Mouse (Mus musculus) neural tube, embryonic 12.5 days (tissue): ENCODE data around the gene Kctd17. TPM values are rescaled to one million over a fixed set of nuclear protein-coding genes. Genes with fewer than 3 reads are reported as not detected.

Experiments used
- ATAC-seq: fragments of 200-750 bp; cut with Nextera tagmentation; 2 replicates; pipeline ENCODE4 v1.8.0; 2017; ENCODE audit warnings: low read depth, mild to moderate bottlenecking, moderate TSS enrichment, moderate library complexity; ENCODE audit not compliant: low FRiP score
- H3K27ac ChIP-seq: fragments of 300-500 bp; sonication (generic); 2 replicates; pipeline ENCODE4 v1.5.1; 2016
- H3K27me3 ChIP-seq: fragments of 300-500 bp; sonication (generic); replicated peaks from 2 replicates; pipeline ENCODE4 v1.6.1; 2016; ENCODE audit warnings: mild to moderate bottlenecking
- H3K36me3 ChIP-seq: fragments of 300-500 bp; sonication (generic); 2 replicates; pipeline ENCODE4 v1.6.1; 2016; ENCODE audit warnings: mild to moderate bottlenecking
- H3K4me1 ChIP-seq: fragments of 300-500 bp; sonication (generic); 2 replicates; pipeline ENCODE4 v1.6.1; 2016
- H3K4me2 ChIP-seq: fragments of 300-500 bp; sonication (generic); replicated peaks from 2 replicates; pipeline ENCODE4 v1.6.1; 2016; ENCODE audit warnings: mild to moderate bottlenecking
- H3K4me3 ChIP-seq: fragments of 300-500 bp; sonication (generic); 2 replicates; pipeline ENCODE4 v1.5.1; 2016
- H3K9ac ChIP-seq: fragments of 300-500 bp; sonication (generic); 2 replicates; pipeline ENCODE4 v1.6.1; 2016; ENCODE audit warnings: mild to moderate bottlenecking
- H3K9me3 ChIP-seq: fragments of 300-500 bp; sonication (generic); 2 replicates; pipeline ENCODE4 v1.6.1; 2016; ENCODE audit warnings: mild to moderate bottlenecking
- WGBS: fragments of 180-500 bp; shearing (Covaris S2); methylation state at CpG from one replicate; pipeline ENCODE4 v1.1.7; 2016; 5-methylcytosine and 5-hydroxymethylcytosine counted together
- polyA plus RNA-seq: library from polyadenylated mRNA; unstranded; fragments of >200 nt; fragmentation: Nextera tagmentation; extraction: Ambion mirVana; gene quantifications from 2 replicates; pipeline ENCODE4 v1.2.1, GENCODE M21; 2016

Kctd17 gene
- 88.1 and 91.9 TPM in 2 replicates for polyA plus RNA-seq

DNA sequence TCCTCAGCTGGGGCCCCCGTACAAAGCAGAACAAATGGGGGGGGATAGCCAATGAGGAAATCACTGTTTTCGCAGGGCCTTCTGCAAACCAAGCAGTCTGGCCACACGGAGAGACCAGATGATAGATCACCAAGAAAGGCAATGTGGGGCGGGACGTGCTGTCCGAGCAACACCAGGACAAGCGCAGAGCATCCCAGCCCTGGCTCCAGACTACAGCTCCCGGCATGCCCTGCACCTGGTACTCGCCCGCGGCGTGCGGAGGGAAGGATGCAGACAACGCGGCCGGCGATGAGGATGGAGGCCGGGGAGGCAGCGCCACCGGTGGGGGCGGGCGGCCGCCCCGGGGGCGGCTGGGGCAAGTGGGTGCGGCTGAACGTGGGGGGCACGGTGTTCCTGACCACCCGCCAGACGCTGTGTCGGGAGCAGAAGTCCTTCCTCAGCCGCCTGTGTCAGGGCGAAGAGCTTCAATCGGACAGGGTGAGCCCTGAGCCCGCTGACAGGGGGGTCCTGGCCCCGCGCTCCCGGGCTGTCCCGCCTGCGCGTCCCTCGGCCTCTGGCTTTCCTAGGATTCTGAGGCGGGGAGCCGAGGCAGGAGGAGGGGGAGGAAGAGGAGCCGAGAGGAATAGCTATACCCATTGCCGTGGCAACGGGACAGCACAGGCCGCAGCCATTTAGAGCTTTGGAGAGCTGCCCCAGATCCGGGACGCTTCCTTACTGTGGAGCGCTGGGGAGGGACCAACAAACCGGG, at the start of gene Kctd17:
Gene Kctd17 (plus strand): TSS at position 174 of the 748 bp plus-strand sequence.
- H3K9ac ChIP-seq = peak within 1 kb of the TSS; percentile 84
- H3K4me2 ChIP-seq = peak within 1 kb of the TSS; percentile 76
- peak; percentile 85 for ATAC-seq
- WGBS = 1% methylated on average over 52 of the region's 52 CpGs
- H3K4me3 ChIP-seq = peak within 1 kb of the TSS; percentile 84
- peaks cover 20% of the 10 kb centered on the region for H3K4me1 ChIP-seq
- no peaks in the 10 kb centered on the region for H3K9me3 ChIP-seq
- no peaks in the 10 kb centered on the region for H3K27me3 ChIP-seq
- H3K27ac ChIP-seq = peak within 1 kb of the TSS; percentile 53; the same call in 1 of the 2 replicates
- H3K36me3 ChIP-seq = peaks cover 31% of the 10 kb centered on the region

GRCm38 (mm10) chr15:78380208-78380607, 48.2 kb upstream of the Kctd17 start:
- Histone ChIP-seq H3K4me3 (no peak overlapping the region), H3K4me2 (no peak overlapping the region), H3K27ac (no peak overlapping the region), H3K27me3 (no peaks in the 10 kb centered on the region), H3K9me3 (no peaks in the 10 kb centered on the region), H3K4me1 (no peaks in the 10 kb centered on the region), H3K9ac (no peak overlapping the region), H3K36me3 (no peaks in the 10 kb centered on the region)
- no peak for ATAC-seq
- WGBS = 88% methylated on average over 2 of the region's 2 CpGs

DNA sequence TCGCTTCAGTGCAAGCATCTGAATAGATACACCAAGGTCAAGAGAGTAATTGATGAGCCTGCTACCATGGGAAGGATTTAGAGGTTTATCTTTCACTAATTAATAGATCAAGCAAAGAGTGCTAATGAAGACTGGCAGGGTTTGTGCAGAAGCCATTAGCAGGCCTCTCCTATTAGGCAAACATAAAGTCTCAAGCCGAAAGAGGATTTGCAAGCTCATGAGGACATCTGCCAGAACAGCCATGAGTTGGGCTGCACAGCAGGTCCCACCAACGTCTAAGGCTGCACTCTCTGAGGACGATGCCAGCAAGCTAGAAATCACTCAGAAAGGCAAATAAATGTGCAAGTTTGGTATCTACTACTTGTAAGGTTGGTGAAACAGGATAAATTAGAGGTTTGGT, 47.6 kb upstream of the Kctd17 start:
- Histone ChIP-seq H3K4me2 (no peak overlapping the region), H3K27ac (no peak overlapping the region), H3K9ac (no peak overlapping the region), H3K4me1 (no peaks in the 10 kb centered on the region), H3K9me3 (no peaks in the 10 kb centered on the region), H3K36me3 (no peaks in the 10 kb centered on the region), H3K4me3 (no peak overlapping the region), H3K27me3 (no peaks in the 10 kb centered on the region)
- WGBS = 82% methylated on average over 4 of the region's 4 CpGs
- ATAC-seq = no peak

DNA sequence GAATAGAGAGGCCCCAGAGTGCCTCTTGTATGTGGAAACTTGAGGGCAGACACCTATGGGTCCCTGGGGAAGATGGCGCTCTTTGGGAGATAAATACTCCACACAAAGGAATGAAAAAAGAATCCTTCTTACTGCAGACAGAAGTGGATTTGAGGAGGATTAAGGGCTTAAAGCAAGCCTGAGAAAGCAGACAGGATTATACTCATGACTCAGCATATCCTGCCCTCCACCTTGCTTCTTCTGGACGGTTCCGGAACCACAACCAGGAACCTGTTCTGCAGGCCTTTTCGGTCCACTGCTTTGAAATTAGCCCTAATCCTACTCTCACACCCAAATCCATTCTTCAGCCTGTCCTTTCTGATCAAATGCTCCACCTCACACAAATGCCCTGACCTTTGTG, 46.2 kb upstream of the Kctd17 start:
- no peak overlapping the region for H3K9ac ChIP-seq
- no peak for ATAC-seq
- H3K36me3 ChIP-seq = no peaks in the 10 kb centered on the region

GRCm38 (mm10) chr15:78383450-78384219, 44.7 kb upstream of the Kctd17 start:
- H3K9ac ChIP-seq = no peak overlapping the region
- H3K27ac ChIP-seq = no peak overlapping the region
- no peak for ATAC-seq
- H3K4me1 ChIP-seq = no peaks in the 10 kb centered on the region
- WGBS = 83% methylated on average over 11 of the region's 11 CpGs
- no peaks in the 10 kb centered on the region for H3K9me3 ChIP-seq
- H3K4me2 ChIP-seq = no peak overlapping the region
- H3K36me3 ChIP-seq = no peaks in the 10 kb centered on the region
- H3K4me3 ChIP-seq = no peak overlapping the region
- H3K27me3 ChIP-seq = no peaks in the 10 kb centered on the region

More for the DNA sequence above, 46.2 kb upstream of the Kctd17 start:
- Histone ChIP-seq H3K4me1 (no peaks in the 10 kb centered on the region), H3K27me3 (no peaks in the 10 kb centered on the region), H3K9me3 (no peaks in the 10 kb centered on the region), H3K4me3 (no peak overlapping the region), H3K27ac (no peak overlapping the region), H3K4me2 (no peak overlapping the region)
- WGBS = 97% methylated on average over 4 of the region's 4 CpGs

- no peak overlapping the region for H3K4me3 ChIP-seq
- no peak overlapping the region for H3K9ac ChIP-seq
- H3K36me3 ChIP-seq = no peaks in the 10 kb centered on the region
- H3K4me2 ChIP-seq = no peak overlapping the region
- no peak for ATAC-seq
- no peak overlapping the region for H3K27ac ChIP-seq
- H3K27me3 ChIP-seq = no peaks in the 10 kb centered on the region
- no peaks in the 10 kb centered on the region for H3K4me1 ChIP-seq
- no peaks in the 10 kb centered on the region for H3K9me3 ChIP-seq
- WGBS = 79% methylated on average over 7 of the region's 7 CpGs
Observed at GRCm38 (mm10) chr15:78384220-78385116, 43.9 kb upstream of the Kctd17 start.

DNA sequence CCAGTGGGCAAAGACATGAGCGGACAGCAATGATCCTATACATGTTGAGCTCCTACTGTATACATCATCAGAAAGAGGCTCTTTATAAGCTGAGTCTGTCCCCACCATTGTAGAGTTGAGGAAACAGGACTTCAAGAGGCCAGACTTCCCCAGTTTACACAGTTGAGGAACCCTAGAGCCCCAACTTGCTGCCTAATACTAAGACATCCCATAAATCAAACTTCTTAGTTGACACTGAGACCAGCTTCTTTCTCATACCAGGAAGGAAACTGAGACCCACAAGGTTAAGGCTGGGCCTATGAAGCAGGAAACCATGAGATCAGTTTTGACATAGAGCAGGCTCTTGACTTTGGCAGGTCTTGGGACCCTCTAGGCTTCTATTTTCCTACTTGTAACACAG, 42.8 kb upstream of the Kctd17 start:
- no peaks in the 10 kb centered on the region for H3K27me3 ChIP-seq
- no peaks in the 10 kb centered on the region for H3K4me1 ChIP-seq
- H3K9ac ChIP-seq = no peak overlapping the region
- H3K4me2 ChIP-seq = no peak overlapping the region
- 89% methylated on average over 1 of the region's 1 CpGs for WGBS
- H3K27ac ChIP-seq = no peak overlapping the region
- no peak overlapping the region for H3K4me3 ChIP-seq
- H3K36me3 ChIP-seq = no peaks in the 10 kb centered on the region
- no peak for ATAC-seq
- no peaks in the 10 kb centered on the region for H3K9me3 ChIP-seq

DNA sequence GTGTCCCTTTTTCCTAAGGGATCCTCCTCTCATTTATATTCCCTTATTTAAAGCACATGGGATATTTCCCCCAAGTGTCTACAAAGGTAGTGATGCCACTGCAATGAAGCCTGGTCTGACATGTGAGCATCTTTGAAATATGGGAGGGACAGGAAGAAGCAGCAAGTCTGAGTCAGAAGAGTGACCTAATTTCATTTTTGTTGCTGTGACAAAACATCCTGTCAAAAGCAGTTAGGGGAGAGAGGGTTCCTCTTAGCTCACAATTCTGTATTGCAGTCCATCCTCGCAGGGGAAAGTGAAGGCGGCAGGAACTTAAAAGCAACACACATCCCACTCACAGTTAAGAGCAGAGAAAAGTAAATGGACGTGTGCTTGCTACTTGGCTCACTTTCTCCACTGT, 37.5 kb upstream of the Kctd17 start:
- no peaks in the 10 kb centered on the region for H3K9me3 ChIP-seq
- H3K4me3 ChIP-seq = no peak overlapping the region
- H3K27ac ChIP-seq = no peak overlapping the region
- no peaks in the 10 kb centered on the region for H3K4me1 ChIP-seq
- no peak overlapping the region for H3K9ac ChIP-seq
- H3K36me3 ChIP-seq = no peaks in the 10 kb centered on the region
- WGBS = 76% methylated on average over 3 of the region's 3 CpGs
- H3K4me2 ChIP-seq = no peak overlapping the region
- H3K27me3 ChIP-seq = no peaks in the 10 kb centered on the region
- ATAC-seq = no peak

GRCm38 (mm10) chr15:78395478-78395962, 32.8 kb upstream of the Kctd17 start, which contains the start of gene Tex33:
Gene Tex33 (minus strand): TSS chr15:78395912.
- 84% methylated on average over 8 of the region's 8 CpGs for WGBS
- no peaks in the 10 kb centered on the region for H3K4me1 ChIP-seq
- ATAC-seq = no peak

DNA sequence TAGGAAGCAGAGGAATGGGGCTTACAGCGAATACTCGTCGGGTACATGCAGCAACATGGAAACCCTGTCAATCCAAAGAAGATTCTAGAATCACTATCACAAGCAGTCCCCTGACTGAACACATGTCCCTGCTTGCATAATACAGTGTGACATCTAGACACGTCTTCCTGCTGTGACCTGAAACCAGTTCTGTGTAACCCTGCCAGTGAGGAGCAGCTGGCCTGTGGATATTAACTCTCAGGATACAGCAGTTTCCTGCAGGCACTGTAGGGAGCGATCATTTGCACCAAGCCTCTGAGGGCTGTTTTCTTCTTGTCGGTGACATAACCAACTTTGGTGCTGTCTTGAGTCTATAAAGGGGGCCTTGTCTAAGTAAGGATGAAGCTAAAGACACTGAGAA, 27.0 kb upstream of the Kctd17 start:
- Histone ChIP-seq H3K4me3 (no peak overlapping the region), H3K27me3 (no peaks in the 10 kb centered on the region; the same call in 1 of the 2 replicates), H3K4me1 (peaks cover 10% of the 10 kb centered on the region), H3K9me3 (no peaks in the 10 kb centered on the region), H3K9ac (no peak overlapping the region), H3K36me3 (no peaks in the 10 kb centered on the region), H3K27ac (no peak overlapping the region), H3K4me2 (no peak overlapping the region)
- no peak for ATAC-seq
- 76% methylated on average over 6 of the region's 6 CpGs for WGBS

More at GRCm38 (mm10) chr15:78395478-78395962, 32.8 kb upstream of the Kctd17 start, which contains the start of gene Tex33:
- Histone ChIP-seq H3K4me3 (no peak within 1 kb of the TSS), H3K27ac (no peak within 1 kb of the TSS), H3K9ac (no peak within 1 kb of the TSS), H3K4me2 (no peak within 1 kb of the TSS), H3K36me3 (no peaks in the 10 kb centered on the region), H3K27me3 (no peaks in the 10 kb centered on the region), H3K9me3 (no peaks in the 10 kb centered on the region)

DNA sequence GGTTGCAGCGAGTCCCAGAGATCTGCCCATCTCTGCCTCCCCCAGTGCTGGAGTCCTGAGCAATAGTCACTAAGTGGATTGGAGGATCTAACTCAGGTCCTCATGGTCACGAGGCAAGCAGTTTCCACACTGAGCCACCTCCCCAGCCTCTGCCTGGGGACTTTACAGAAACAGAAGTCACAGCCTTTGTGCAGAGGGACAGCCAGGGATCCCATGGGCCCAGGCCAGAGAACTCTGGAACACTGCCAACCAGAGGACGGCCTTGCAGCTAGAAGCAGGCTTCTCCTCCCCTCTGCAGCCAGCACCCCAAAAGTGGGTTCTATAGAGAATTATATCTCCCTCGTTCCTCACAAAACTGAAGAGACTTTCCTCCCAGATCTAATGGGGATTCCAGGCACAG, 26.4 kb upstream of the Kctd17 start:
- WGBS = 74% methylated on average over 4 of the region's 4 CpGs

More for the DNA sequence above, 26.4 kb upstream of the Kctd17 start:
- H3K9me3 ChIP-seq = no peaks in the 10 kb centered on the region
- no peak for ATAC-seq
- no peak overlapping the region for H3K4me2 ChIP-seq
- H3K9ac ChIP-seq = no peak overlapping the region
- H3K4me1 ChIP-seq = peaks cover 12% of the 10 kb centered on the region
- no peak overlapping the region for H3K27ac ChIP-seq
- no peak overlapping the region for H3K4me3 ChIP-seq
- no peaks in the 10 kb centered on the region for H3K36me3 ChIP-seq
- H3K27me3 ChIP-seq = no peaks in the 10 kb centered on the region; the same call in 1 of the 2 replicates
